Mouse (Mus musculus) liver, embryonic 16.5 days (tissue): ENCODE measurements around the gene 4933402D24Rik. TPM values are rescaled to one million over a fixed set of nuclear protein-coding genes. Genes with fewer than 3 reads are reported as not detected.

ENCODE experiments used
- ATAC-seq: fragments of 200-750 bp; cut with Nextera tagmentation; 2 replicates; pipeline ENCODE4 v1.8.0; 2017; ENCODE audit warnings: low read depth, mild to moderate bottlenecking, moderate number of reproducible peaks, moderate library complexity
- H3K27ac ChIP-seq: fragments of 300-500 bp; sonication (generic); 2 replicates; pipeline ENCODE4 v1.5.1; 2014; ENCODE audit warnings: mild to moderate bottlenecking, low read length
- H3K27me3 ChIP-seq: fragments of 300-500 bp; sonication (generic); 2 replicates; pipeline ENCODE4 v1.6.1; 2014; ENCODE audit warnings: low read depth, low read length, mixed read lengths; ENCODE audit not compliant: control insufficient read depth, insufficient read depth
- H3K36me3 ChIP-seq: fragments of 300-500 bp; sonication (generic); 2 replicates; pipeline ENCODE4 v1.6.1; 2014; ENCODE audit warnings: mild to moderate bottlenecking; ENCODE audit not compliant: control insufficient read depth, insufficient read depth
- H3K4me1 ChIP-seq: fragments of 300-500 bp; sonication (generic); 2 replicates; pipeline ENCODE4 v1.6.1; 2014; ENCODE audit warnings: low read depth, low read length, mixed read lengths; ENCODE audit not compliant: control insufficient read depth
- H3K4me2 ChIP-seq: fragments of 300-500 bp; sonication (generic); 2 replicates; pipeline ENCODE4 v1.6.1; 2014; ENCODE audit warnings: low read depth, low read length, mixed read lengths
- H3K4me3 ChIP-seq: fragments of 300-500 bp; sonication (generic); 2 replicates; pipeline ENCODE4 v1.5.1; 2014; ENCODE audit warnings: low read depth, mild to moderate bottlenecking, low read length
- H3K9ac ChIP-seq: fragments of 300-500 bp; sonication (generic); 2 replicates; pipeline ENCODE4 v1.6.1; 2014; ENCODE audit warnings: low read depth, low read length
- H3K9me3 ChIP-seq: fragments of 300-500 bp; sonication (generic); replicated peaks from 2 replicates; pipeline ENCODE4 v1.6.1; 2016; ENCODE audit warnings: low read length; ENCODE audit not compliant: control insufficient read depth
- WGBS: fragments of 180-500 bp; shearing (Covaris S2); extraction: QIAGEN DNeasy Blood & Tissue Kit; methylation state at CpG from one replicate; pipeline ENCODE4 v1.1.7; 2014; ENCODE audit not compliant: insufficient replicate concordance; 5-methylcytosine and 5-hydroxymethylcytosine counted together
- polyA plus RNA-seq: library from polyadenylated mRNA; unstranded; fragments of >200 nt; fragmentation: Nextera tagmentation; extraction: Ambion mirVana; gene quantifications from 2 replicates; pipeline ENCODE4 v1.2.1, GENCODE M21; 2015

Gene 4933402D24Rik
- not detected in 2 replicates for polyA plus RNA-seq

- no peak within 1 kb of the TSS for H3K4me3 ChIP-seq
- H3K27me3 ChIP-seq: no peaks in the 10 kb centered on the region
- no peaks in the 10 kb centered on the region for H3K36me3 ChIP-seq
- WGBS: 59% methylated on average over 5 of the region's 5 CpGs
- no peaks in the 10 kb centered on the region for H3K4me1 ChIP-seq
- no peak within 1 kb of the TSS for H3K4me2 ChIP-seq
- ATAC-seq: no peak
- no peak within 1 kb of the TSS for H3K27ac ChIP-seq
- no peaks in the 10 kb centered on the region for H3K9me3 ChIP-seq
- no peak within 1 kb of the TSS for H3K9ac ChIP-seq
Observed at GRCm38 (mm10) chr1:63769167-63769566, at the start of gene 4933402D24Rik. Gene 4933402D24Rik, minus strand, starts transcription at chr1:63769267.

GRCm38 (mm10) chr1:63808584-63808983, 39.5 kb upstream of the 4933402D24Rik start:
- no peak overlapping the region for H3K27ac ChIP-seq
- no peaks in the 10 kb centered on the region for H3K4me1 ChIP-seq
- no peaks in the 10 kb centered on the region for H3K27me3 ChIP-seq
- no peak overlapping the region for H3K4me2 ChIP-seq
- no peak overlapping the region for H3K9ac ChIP-seq
- no peak overlapping the region for H3K4me3 ChIP-seq
- no peak for ATAC-seq
- H3K36me3 ChIP-seq: no peaks in the 10 kb centered on the region
- 65% methylated on average over 3 of the region's 3 CpGs for WGBS
- no peaks in the 10 kb centered on the region for H3K9me3 ChIP-seq

- Histone ChIP-seq H3K27me3 (no peaks in the 10 kb centered on the region), H3K27ac (no peak overlapping the region), H3K9me3 (no peaks in the 10 kb centered on the region), H3K4me3 (no peak overlapping the region), H3K36me3 (no peaks in the 10 kb centered on the region), H3K4me1 (no peaks in the 10 kb centered on the region), H3K9ac (no peak overlapping the region), H3K4me2 (no peak overlapping the region)
- no peak for ATAC-seq
Observed at GRCm38 (mm10) chr1:63805095-63805494, 36.0 kb upstream of the 4933402D24Rik start.

GRCm38 (mm10) chr1:63794326-63794725, 25.3 kb upstream of the 4933402D24Rik start:
- no peaks in the 10 kb centered on the region for H3K27me3 ChIP-seq
- H3K4me1 ChIP-seq: no peaks in the 10 kb centered on the region
- no peak overlapping the region for H3K4me2 ChIP-seq
- H3K36me3 ChIP-seq: no peaks in the 10 kb centered on the region
- no peak overlapping the region for H3K9ac ChIP-seq
- ATAC-seq: no peak
- H3K9me3 ChIP-seq: no peaks in the 10 kb centered on the region
- no peak overlapping the region for H3K4me3 ChIP-seq
- H3K27ac ChIP-seq: no peak overlapping the region

GRCm38 (mm10) chr1:63776902-63777630, 8.0 kb upstream of the 4933402D24Rik start:
- Histone ChIP-seq H3K4me1 (no peaks in the 10 kb centered on the region), H3K9me3 (no peaks in the 10 kb centered on the region), H3K27me3 (no peaks in the 10 kb centered on the region), H3K4me2 (no peak overlapping the region), H3K9ac (no peak overlapping the region), H3K36me3 (no peaks in the 10 kb centered on the region), H3K4me3 (no peak overlapping the region), H3K27ac (no peak overlapping the region)
- 38% methylated on average over 4 of the region's 4 CpGs for WGBS
- ATAC-seq: no peak

- no peaks in the 10 kb centered on the region for H3K36me3 ChIP-seq
- 27% methylated on average over 1 of the region's 1 CpGs for WGBS
- no peak overlapping the region for H3K27ac ChIP-seq
- H3K27me3 ChIP-seq: no peaks in the 10 kb centered on the region
- H3K4me1 ChIP-seq: no peaks in the 10 kb centered on the region
- no peak for ATAC-seq
- H3K4me3 ChIP-seq: no peak overlapping the region
- H3K9me3 ChIP-seq: no peaks in the 10 kb centered on the region
- no peak overlapping the region for H3K4me2 ChIP-seq
- no peak overlapping the region for H3K9ac ChIP-seq
Observed at GRCm38 (mm10) chr1:63776396-63776795, 7.3 kb upstream of the 4933402D24Rik start.

GRCm38 (mm10) chr1:63770309-63770708, 1.2 kb upstream of the 4933402D24Rik start:
- 74% methylated on average over 7 of the region's 7 CpGs for WGBS
- ATAC-seq: no peak
- H3K4me3 ChIP-seq: no peak overlapping the region
- no peaks in the 10 kb centered on the region for H3K4me1 ChIP-seq
- no peaks in the 10 kb centered on the region for H3K9me3 ChIP-seq
- H3K27ac ChIP-seq: no peak overlapping the region
- no peaks in the 10 kb centered on the region for H3K27me3 ChIP-seq
- H3K9ac ChIP-seq: no peak overlapping the region
- H3K4me2 ChIP-seq: no peak overlapping the region
- H3K36me3 ChIP-seq: no peaks in the 10 kb centered on the region

GRCm38 (mm10) chr1:63768112-63768511, 955 bp downstream of the 4933402D24Rik start:
- Histone ChIP-seq H3K4me2 (no peak overlapping the region), H3K4me3 (no peak overlapping the region), H3K27me3 (no peaks in the 10 kb centered on the region), H3K36me3 (no peaks in the 10 kb centered on the region), H3K9ac (no peak overlapping the region), H3K27ac (no peak overlapping the region), H3K4me1 (no peaks in the 10 kb centered on the region), H3K9me3 (no peaks in the 10 kb centered on the region)
- ATAC-seq: no peak
- WGBS: 71% methylated on average over 8 of the region's 8 CpGs

GRCm38 (mm10) chr1:63764395-63764794, 4.7 kb downstream of the 4933402D24Rik start:
- no peak for ATAC-seq
- 67% methylated on average over 7 of the region's 7 CpGs for WGBS
- Histone ChIP-seq H3K4me3 (no peak overlapping the region), H3K9ac (no peak overlapping the region), H3K27ac (no peak overlapping the region), H3K36me3 (no peaks in the 10 kb centered on the region), H3K27me3 (no peaks in the 10 kb centered on the region), H3K4me1 (no peaks in the 10 kb centered on the region), H3K9me3 (no peaks in the 10 kb centered on the region), H3K4me2 (no peak overlapping the region)
